9 mouse cellular contexts compared by ENCODE assay signal in genomic region chr7:139218641-139219415, GRCm38 (mm10). TPM values are rescaled to one million over a fixed set of nuclear protein-coding genes. Genes with fewer than 3 reads are reported as not detected.
DNase-seq lines count a peak whose midpoint lies in the region; ATAC-seq and TF ChIP-seq lines count a peak whose summit lies in the region.
"Had no signal": no experiment of that assay in that cellular context is flagged by ENCODE, and none has a peak within 500 bp of the region (broad histone marks: within the 10 kb centered on the region; RNA-seq: fewer than 3 reads in every experiment).

No protein-coding gene starts in this region.

- H3K4me3 ChIP-seq in hindbrain, postnatal 0 days (ENCODE audit: low read length): no peak overlapping the region
- no peak overlapping the region for H3K4me3 ChIP-seq in hindbrain, embryonic 12.5 days
- H3K4me3 ChIP-seq in intestine, embryonic 15.5 days (replicated peaks): no peak overlapping the region

- no peak overlapping the region for H3K27ac ChIP-seq in hindbrain, postnatal 0 days
- no peak overlapping the region for H3K27ac ChIP-seq in hindbrain, embryonic 12.5 days
- 0 out of 2 replicates have a peak overlapping the region, but pooled peaks have one; percentile 33 for H3K27ac ChIP-seq in intestine, embryonic 15.5 days

- ATAC-seq in hindbrain, postnatal 0 days: no peak
- ATAC-seq in hindbrain, embryonic 12.5 days (ENCODE audit: low FRiP score): no peak
- no peak for ATAC-seq in intestine, embryonic 15.5 days
- ATAC-seq in frontal cortex, adult (ENCODE audit: low TSS enrichment): no peak

- DNase-seq in hindbrain, postnatal 0 days (ENCODE audit: low spot score): peak; percentile 23
- DNase-seq in urinary bladder, postnatal 14 days (ENCODE audit: low spot score): peak; percentile 51
- no peak for DNase-seq in urinary bladder, postnatal 25 days (ENCODE audit: low spot score)
- peak; percentile 39 for DNase-seq in skeletal muscle tissue, adult 2 months (ENCODE audit: low read depth, low spot score)
- no peak for DNase-seq in layer of hippocampus, postnatal 10 days (ENCODE audit: low spot score in 2 of 2)
- DNase-seq: thymus, postnatal 36 days had no signal

- H3K27me3 ChIP-seq in hindbrain, postnatal 0 days (ENCODE audit: insufficient read depth, low read length): no peaks in the 10 kb centered on the region
- H3K27me3 ChIP-seq in hindbrain, embryonic 12.5 days: no peaks in the 10 kb centered on the region
- no peaks in the 10 kb centered on the region for H3K27me3 ChIP-seq in intestine, embryonic 15.5 days (replicated peaks)

- no peaks in the 10 kb centered on the region for H3K9me3 ChIP-seq in hindbrain, postnatal 0 days (ENCODE audit: low read length)
- H3K9me3 ChIP-seq in hindbrain, embryonic 12.5 days (replicated peaks): no peaks in the 10 kb centered on the region
- no peaks in the 10 kb centered on the region for H3K9me3 ChIP-seq in intestine, embryonic 15.5 days

- H3K4me2 ChIP-seq in hindbrain, postnatal 0 days (ENCODE audit: low read depth, low read length): no peak overlapping the region
- no peak overlapping the region for H3K4me2 ChIP-seq in hindbrain, embryonic 12.5 days (replicated peaks)
- H3K4me2 ChIP-seq in intestine, embryonic 15.5 days (replicated peaks): no peak overlapping the region

- H3K4me1 ChIP-seq in hindbrain, postnatal 0 days (ENCODE audit: insufficient read depth, low read length): no peaks in the 10 kb centered on the region; the same call in 1 of the 2 replicates
- no peaks in the 10 kb centered on the region; the same call in none of the 2 replicates for H3K4me1 ChIP-seq in hindbrain, embryonic 12.5 days
- 0 out of 2 replicates have a peak, but pooled peaks cover 1% of the 10 kb centered on the region for H3K4me1 ChIP-seq in intestine, embryonic 15.5 days (replicated peaks)

- no peak for TF ChIP-seq CTCF in hindbrain, postnatal 0 days (IDR thresholded peaks at IDR 0.05; ENCODE audit: low read depth)

- no peaks in the 10 kb centered on the region for H3K36me3 ChIP-seq in hindbrain, postnatal 0 days (ENCODE audit: insufficient read depth, low read length)
- H3K36me3 ChIP-seq in hindbrain, embryonic 12.5 days: no peaks in the 10 kb centered on the region
- H3K36me3 ChIP-seq in intestine, embryonic 15.5 days: no peaks in the 10 kb centered on the region

- H3K9ac ChIP-seq in hindbrain, postnatal 0 days (replicated peaks; ENCODE audit: low read length): no peak overlapping the region
- H3K9ac ChIP-seq in hindbrain, embryonic 12.5 days: no peak overlapping the region
- no peak overlapping the region for H3K9ac ChIP-seq in intestine, embryonic 15.5 days

- WGBS in hindbrain, postnatal 0 days: 62% methylated on average over 6 of the region's 6 CpGs
- 70% methylated on average over 6 of the region's 6 CpGs for WGBS in hindbrain, embryonic 12.5 days
- WGBS in intestine, embryonic 15.5 days: 54% methylated on average over 6 of the region's 6 CpGs

RNA-seq across cellular contexts. Expression of gene Stk32c, which starts 5.7 kb away (rescaled TPM):
- 20.4 and 24.7 TPM in 2 replicates for total RNA-seq in hindbrain, postnatal 0 days (2014; rRNA removed)
- polyA plus RNA-seq in hindbrain, postnatal 0 days (2015; fragmentation: Nextera tagmentation; extraction: Ambion mirVana): 1.9 and 2.0 TPM in 2 replicates
- polyA plus RNA-seq in hindbrain, embryonic 12.5 days (2016; fragmentation: Nextera tagmentation; extraction: Ambion mirVana): 0.65 and 0.68 TPM in 2 replicates
- polyA plus RNA-seq in intestine, embryonic 15.5 days (2015; fragmentation: Nextera tagmentation; extraction: Ambion mirVana): 0.10 and 0.29 TPM in 2 replicates
- total RNA-seq in layer of hippocampus, postnatal 10 days (2021): 10 to 100 TPM; 57.8 to 65.0 TPM

RNA-seq across cellular contexts. Expression of gene Lrrc27, which starts 6.0 kb away (rescaled TPM):
- total RNA-seq in hindbrain, postnatal 0 days (2014; rRNA removed): 1.6 and 2.8 TPM in 2 replicates
- 4.0 and 5.1 TPM in 2 replicates for polyA plus RNA-seq in hindbrain, postnatal 0 days (2015; fragmentation: Nextera tagmentation; extraction: Ambion mirVana)
- polyA plus RNA-seq in hindbrain, embryonic 12.5 days (2016; fragmentation: Nextera tagmentation; extraction: Ambion mirVana): 3.2 and 5.3 TPM in 2 replicates
- 4.4 TPM in 2 replicates for polyA plus RNA-seq in intestine, embryonic 15.5 days (2015; fragmentation: Nextera tagmentation; extraction: Ambion mirVana)
- 1 to 10 TPM; 4.3 TPM for total RNA-seq in layer of hippocampus, postnatal 10 days (2021)

RNA-seq across cellular contexts. Expression of gene Pwwp2b, which starts 29.5 kb away (rescaled TPM):
- total RNA-seq in hindbrain, postnatal 0 days (2014; rRNA removed): 6.6 and 6.7 TPM in 2 replicates
- polyA plus RNA-seq in hindbrain, postnatal 0 days (2015; fragmentation: Nextera tagmentation; extraction: Ambion mirVana): 4.0 and 4.8 TPM in 2 replicates
- 4.3 and 5.1 TPM in 2 replicates for polyA plus RNA-seq in hindbrain, embryonic 12.5 days (2016; fragmentation: Nextera tagmentation; extraction: Ambion mirVana)
- polyA plus RNA-seq in intestine, embryonic 15.5 days (2015; fragmentation: Nextera tagmentation; extraction: Ambion mirVana): 20.3 and 21.4 TPM in 2 replicates
- 10 to 100 TPM; 20.9 to 23.3 TPM for total RNA-seq in layer of hippocampus, postnatal 10 days (2021)

Comparison
In these comparisons a context has a peak if more than half of its experiments do, and no peak if none do; other contexts are left out.
1. DNase-seq: peak in hindbrain, postnatal 0 days (single experiment), urinary bladder, postnatal 14 days (single experiment) and skeletal muscle tissue, adult 2 months (single experiment); none in urinary bladder, postnatal 25 days (single experiment) and layer of hippocampus, postnatal 10 days (0 of 2).